Mouse (Mus musculus) lung, embryonic 16.5 days (tissue): ENCODE measurements around the gene Phf12. TPM values are rescaled to one million over a fixed set of nuclear protein-coding genes. Genes with fewer than 3 reads are reported as not detected.

Experiments used
- ATAC-seq: fragments of 200-750 bp; cut with Nextera tagmentation; 2 replicates; pipeline ENCODE4 v1.8.0; 2017; ENCODE audit warnings: low read depth, mild to moderate bottlenecking, moderate library complexity
- H3K27ac ChIP-seq: fragments of 300-500 bp; sonication (generic); 2 replicates; pipeline ENCODE4 v1.5.1; 2014; ENCODE audit warnings: mild to moderate bottlenecking, control low read depth, low read length
- H3K27me3 ChIP-seq: fragments of 300-500 bp; sonication (generic); 2 replicates; pipeline ENCODE4 v1.6.1; 2014; ENCODE audit warnings: low read depth, low read length, mixed read lengths; ENCODE audit not compliant: control insufficient read depth, insufficient read depth
- H3K36me3 ChIP-seq: fragments of 300-500 bp; sonication (generic); 2 replicates; pipeline ENCODE4 v1.6.1; 2014; ENCODE audit warnings: low read length; ENCODE audit not compliant: control insufficient read depth, insufficient read depth
- H3K4me1 ChIP-seq: fragments of 300-500 bp; sonication (generic); replicated peaks from 2 replicates; pipeline ENCODE4 v1.6.1; 2014; ENCODE audit warnings: low read length, mixed read lengths; ENCODE audit not compliant: control insufficient read depth, insufficient read depth
- H3K4me2 ChIP-seq: fragments of 300-500 bp; sonication (generic); 2 replicates; pipeline ENCODE4 v1.6.1; 2014; ENCODE audit warnings: low read depth, low read length, control low read depth
- H3K4me3 ChIP-seq: fragments of 300-500 bp; sonication (generic); 2 replicates; pipeline ENCODE4 v1.5.1; 2014; ENCODE audit warnings: mild to moderate bottlenecking, low read length, control low read depth
- H3K9ac ChIP-seq: fragments of 300-500 bp; sonication (generic); 2 replicates; pipeline ENCODE4 v1.6.1; 2014; ENCODE audit warnings: low read length, control low read depth
- H3K9me3 ChIP-seq: fragments of 300-500 bp; sonication (generic); 2 replicates; pipeline ENCODE4 v1.6.1; 2016; ENCODE audit warnings: low read length; ENCODE audit not compliant: control insufficient read depth
- WGBS: fragments of 180-500 bp; shearing (Covaris S2); extraction: QIAGEN DNeasy Blood & Tissue Kit; methylation state at CpG from one replicate; pipeline ENCODE4 v1.1.7; 2014; 5-methylcytosine and 5-hydroxymethylcytosine counted together
- polyA plus RNA-seq: library from polyadenylated mRNA; unstranded; fragments of >200 nt; fragmentation: Nextera tagmentation; extraction: Ambion mirVana; gene quantifications from 2 replicates; pipeline ENCODE4 v1.2.1, GENCODE M21; 2015

The Phf12 gene
- polyA plus RNA-seq, 1 experiment from 2014 or later: 13.8 TPM

DNA sequence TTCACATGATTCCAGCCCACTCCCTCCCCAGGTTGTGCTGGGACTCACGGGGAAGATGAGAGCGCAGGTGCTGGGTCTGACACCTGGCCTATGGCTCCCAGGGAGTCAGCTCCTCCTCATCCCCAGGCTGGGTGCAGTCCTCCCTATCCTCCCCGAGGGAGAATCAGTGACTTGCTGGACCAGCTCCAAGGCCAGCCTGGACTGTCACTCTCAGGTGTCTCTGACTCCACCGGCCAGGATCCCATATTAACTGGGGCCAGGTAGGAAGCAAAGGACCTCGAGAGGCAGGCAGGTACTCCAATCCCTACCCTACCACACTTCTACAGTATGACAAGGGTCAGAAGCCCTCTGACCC lies 16.5 kb upstream of the Phf12 start:
- H3K9me3 ChIP-seq: no peaks in the 10 kb centered on the region
- ATAC-seq: no peak
- H3K4me2 ChIP-seq: no peak overlapping the region
- H3K9ac ChIP-seq: no peak overlapping the region
- H3K27ac ChIP-seq: no peak overlapping the region
- H3K27me3 ChIP-seq: no peaks in the 10 kb centered on the region
- peaks cover 2% of the 10 kb centered on the region; the same call in 1 of the 2 replicates for H3K4me1 ChIP-seq
- H3K36me3 ChIP-seq: no peaks in the 10 kb centered on the region
- WGBS: 50% methylated on average over 5 of the region's 5 CpGs
- no peak overlapping the region for H3K4me3 ChIP-seq

DNA sequence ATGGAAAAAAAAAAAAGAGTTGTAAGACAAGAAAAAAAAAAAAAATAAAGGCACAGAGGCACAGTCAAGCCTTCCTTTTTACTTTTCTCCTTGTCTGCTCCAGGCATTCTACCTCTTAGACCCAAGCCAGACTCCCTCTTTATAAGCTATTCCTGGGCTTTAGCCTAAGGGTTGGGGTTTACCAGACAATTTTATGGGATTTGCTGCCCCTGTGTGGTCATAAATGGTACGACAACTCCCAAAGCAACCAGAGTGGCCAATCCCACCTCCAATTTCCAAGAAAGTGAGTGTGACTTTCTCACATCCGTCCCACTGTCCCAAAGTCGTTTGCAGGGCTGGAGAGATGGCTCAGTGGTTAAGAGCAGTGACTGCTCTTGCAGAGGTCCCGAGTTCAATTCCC lies 15.4 kb upstream of the Phf12 start:
- Histone ChIP-seq H3K4me2 (no peak overlapping the region), H3K9ac (no peak overlapping the region), H3K36me3 (no peaks in the 10 kb centered on the region), H3K9me3 (no peaks in the 10 kb centered on the region), H3K27ac (no peak overlapping the region), H3K27me3 (no peaks in the 10 kb centered on the region), H3K4me1 (peaks cover 2% of the 10 kb centered on the region; the same call in 1 of the 2 replicates), H3K4me3 (no peak overlapping the region)
- 0 out of 2 replicates have a peak, but pooled peaks have one; percentile 52 for ATAC-seq
- under 1% methylated on average over 4 of the region's 4 CpGs for WGBS

GRCm38 (mm10) chr11:77968786-77969185 lies 13.8 kb upstream of the Phf12 start:
- no peak for ATAC-seq
- H3K27ac ChIP-seq: no peak overlapping the region
- no peak overlapping the region for H3K9ac ChIP-seq
- H3K9me3 ChIP-seq: no peaks in the 10 kb centered on the region
- H3K4me3 ChIP-seq: no peak overlapping the region
- no peak overlapping the region for H3K4me2 ChIP-seq
- WGBS: 68% methylated on average over 4 of the region's 4 CpGs
- H3K36me3 ChIP-seq: no peaks in the 10 kb centered on the region
- H3K4me1 ChIP-seq: peaks cover 2% of the 10 kb centered on the region; the same call in 1 of the 2 replicates
- no peaks in the 10 kb centered on the region; the same call in 1 of the 2 replicates for H3K27me3 ChIP-seq

GRCm38 (mm10) chr11:77970718-77971117 lies 11.8 kb upstream of the Phf12 start:
- no peak overlapping the region for H3K4me3 ChIP-seq
- H3K4me2 ChIP-seq: no peak overlapping the region
- H3K27me3 ChIP-seq: peaks cover 5% of the 10 kb centered on the region; the same call in 1 of the 2 replicates
- no peak for ATAC-seq
- no peaks in the 10 kb centered on the region; the same call in 1 of the 2 replicates for H3K4me1 ChIP-seq
- H3K9ac ChIP-seq: no peak overlapping the region
- H3K27ac ChIP-seq: no peak overlapping the region
- H3K36me3 ChIP-seq: no peaks in the 10 kb centered on the region
- 82% methylated on average over 6 of the region's 6 CpGs for WGBS
- H3K9me3 ChIP-seq: no peaks in the 10 kb centered on the region

DNA sequence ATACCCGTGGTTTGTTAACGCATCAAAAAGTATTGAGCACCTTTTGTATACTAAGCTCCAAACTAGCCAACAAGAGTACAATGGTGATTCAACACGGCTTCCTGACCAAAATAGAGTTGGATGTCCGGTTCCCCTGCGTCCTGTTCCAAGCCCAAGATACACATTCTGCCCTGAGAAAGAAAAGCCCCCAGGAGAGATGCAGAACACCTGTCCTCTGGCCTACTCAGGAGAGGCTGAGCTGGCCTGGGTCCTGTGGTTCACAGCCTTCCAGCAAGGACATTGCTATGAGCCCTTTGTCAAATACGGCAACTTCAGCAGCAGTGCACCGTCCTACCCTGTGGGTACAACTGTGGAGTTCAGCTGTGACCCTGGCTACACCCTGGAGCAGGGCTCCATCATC lies 9.0 kb upstream of the Phf12 start:
- peaks cover 15% of the 10 kb centered on the region for H3K27me3 ChIP-seq
- WGBS: 81% methylated on average over 7 of the region's 7 CpGs

DNA sequence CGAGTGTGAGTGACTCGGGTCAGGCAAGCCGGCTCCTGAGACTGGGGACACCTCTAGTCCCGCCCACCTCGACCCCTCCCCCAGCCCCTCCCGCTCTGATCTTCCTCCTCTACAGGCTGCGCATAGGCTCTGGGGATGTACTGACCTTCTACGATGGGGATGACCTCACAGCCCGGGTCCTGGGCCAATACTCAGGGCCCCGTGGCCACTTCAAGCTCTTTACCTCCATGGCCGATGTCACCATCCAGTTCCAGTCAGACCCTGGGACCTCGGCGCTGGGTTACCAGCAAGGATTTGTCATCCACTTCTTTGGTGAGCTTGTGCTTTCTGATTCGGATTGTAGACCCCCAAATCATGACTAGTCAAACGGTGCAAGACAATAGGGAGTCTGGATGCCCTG lies 8.2 kb upstream of the Phf12 start:
- H3K36me3 ChIP-seq: no peaks in the 10 kb centered on the region
- H3K9ac ChIP-seq: no peak overlapping the region
- no peak overlapping the region for H3K4me3 ChIP-seq
- no peak overlapping the region for H3K27ac ChIP-seq
- 0 out of 2 replicates have a peak, but pooled peaks have one; percentile 10 for ATAC-seq
- peaks cover 15% of the 10 kb centered on the region for H3K27me3 ChIP-seq
- H3K9me3 ChIP-seq: no peaks in the 10 kb centered on the region
- H3K4me1 ChIP-seq: no peaks in the 10 kb centered on the region
- WGBS: 35% methylated on average over 15 of the region's 15 CpGs
- no peak overlapping the region for H3K4me2 ChIP-seq

More for the DNA sequence above, 9.0 kb upstream of the Phf12 start:
- no peak overlapping the region for H3K27ac ChIP-seq
- no peak overlapping the region for H3K4me3 ChIP-seq
- ATAC-seq: no peak
- H3K4me2 ChIP-seq: no peak overlapping the region
- no peaks in the 10 kb centered on the region for H3K4me1 ChIP-seq
- no peaks in the 10 kb centered on the region for H3K9me3 ChIP-seq
- H3K9ac ChIP-seq: no peak overlapping the region
- H3K36me3 ChIP-seq: no peaks in the 10 kb centered on the region

GRCm38 (mm10) chr11:77975873-77976272 lies 6.7 kb upstream of the Phf12 start:
- H3K9ac ChIP-seq: no peak overlapping the region
- WGBS: 14% methylated on average over 4 of the region's 4 CpGs
- H3K27me3 ChIP-seq: peaks cover 15% of the 10 kb centered on the region
- H3K27ac ChIP-seq: no peak overlapping the region
- H3K9me3 ChIP-seq: no peaks in the 10 kb centered on the region
- H3K4me3 ChIP-seq: no peak overlapping the region
- no peak overlapping the region for H3K4me2 ChIP-seq
- no peaks in the 10 kb centered on the region for H3K36me3 ChIP-seq
- no peak for ATAC-seq
- H3K4me1 ChIP-seq: no peaks in the 10 kb centered on the region

GRCm38 (mm10) chr11:77978161-77978560 lies 4.4 kb upstream of the Phf12 start:
- Histone ChIP-seq H3K4me2 (no peak overlapping the region), H3K4me3 (no peak overlapping the region), H3K9ac (no peak overlapping the region), H3K9me3 (no peaks in the 10 kb centered on the region), H3K27ac (no peak overlapping the region), H3K36me3 (no peaks in the 10 kb centered on the region), H3K27me3 (peaks cover 15% of the 10 kb centered on the region), H3K4me1 (no peaks in the 10 kb centered on the region)
- ATAC-seq: no peak
- WGBS: 77% methylated on average over 6 of the region's 6 CpGs

GRCm38 (mm10) chr11:77979221-77979809 lies 3.2 kb upstream of the Phf12 start:
- 79% methylated on average over 8 of the region's 8 CpGs for WGBS
- no peak overlapping the region for H3K27ac ChIP-seq
- peaks cover 15% of the 10 kb centered on the region for H3K27me3 ChIP-seq
- H3K4me2 ChIP-seq: no peak overlapping the region
- H3K9me3 ChIP-seq: no peaks in the 10 kb centered on the region
- H3K4me1 ChIP-seq: no peaks in the 10 kb centered on the region
- no peak overlapping the region for H3K9ac ChIP-seq
- H3K4me3 ChIP-seq: no peak overlapping the region
- no peak for ATAC-seq
- H3K36me3 ChIP-seq: no peaks in the 10 kb centered on the region
